Mouse (Mus musculus) CH12.LX (cell line): ENCODE results near the gene Man2b2.

Experiments
- BHLHE40 ChIP-seq: IDR thresholded peaks from 2 replicates; pipeline ENCODE4 v1.6.1; 2011; ENCODE audit warnings: mild to moderate bottlenecking, low read depth, low read length, improper control_type of control experiment
- CHD1 ChIP-seq: IDR thresholded peaks from 2 replicates; pipeline ENCODE4 v1.6.1; 2012; ENCODE audit warnings: low read depth, low read length, improper control_type of control experiment, inconsistent platforms
- CTCF ChIP-seq, 2 experiments: IDR thresholded peaks in 1 of 2; conservative IDR thresholded peaks in 1 of 2; 2 replicates each; pipeline ENCODE4 v1.5.1; 2011 to 2012; ENCODE audit warnings: low read depth in 2 of 2, low read length in 2 of 2, improper control_type of control experiment in 1 of 2, inconsistent platforms in 1 of 2, mild to moderate bottlenecking in 1 of 2, moderate library complexity in 1 of 2
- E2F4 ChIP-seq: IDR thresholded peaks from 2 replicates; pipeline ENCODE4 v1.6.1; 2011; ENCODE audit warnings: low read depth, low read length, improper control_type of control experiment; ENCODE audit not compliant: insufficient replicate concordance
- HCFC1 ChIP-seq: IDR thresholded peaks from 2 replicates; pipeline ENCODE4 v1.6.1; 2012; ENCODE audit warnings: low read depth, mild to moderate bottlenecking, inconsistent platforms, low read length, improper control_type of control experiment
- MYC ChIP-seq: IDR thresholded peaks from 2 replicates; pipeline ENCODE4 v1.6.1; 2011; ENCODE audit warnings: low read depth, mild to moderate bottlenecking, improper control_type of control experiment, low read length
- POLR2A ChIP-seq: IDR thresholded peaks from 2 replicates; pipeline ENCODE4 v1.6.1; 2011; ENCODE audit warnings: low read depth, mild to moderate bottlenecking, improper control_type of control experiment, low read length
- RAD21 ChIP-seq: IDR thresholded peaks from 2 replicates; pipeline ENCODE4 v1.6.1; 2011; ENCODE audit warnings: low read depth, mild to moderate bottlenecking, low read length, improper control_type of control experiment, moderate library complexity
- RCOR1 ChIP-seq: conservative IDR thresholded peaks from 2 replicates; pipeline ENCODE4 v1.6.1; 2012; ENCODE audit warnings: low read depth, mild to moderate bottlenecking, inconsistent platforms, low read length, improper control_type of control experiment
- TCF12 ChIP-seq: IDR thresholded peaks from 2 replicates; pipeline ENCODE4 v1.6.1; 2014; ENCODE audit warnings: low read depth, mild to moderate bottlenecking, inconsistent platforms, low read length, improper control_type of control experiment
- UBTF ChIP-seq: IDR thresholded peaks from 2 replicates; pipeline ENCODE4 v1.6.1; 2012; ENCODE audit warnings: low read depth, mild to moderate bottlenecking, inconsistent platforms, low read length, improper control_type of control experiment, moderate library complexity
- USF1 ChIP-seq: IDR thresholded peaks from 2 replicates; pipeline ENCODE4 v1.6.1; 2014; ENCODE audit warnings: low read depth, mild to moderate bottlenecking, inconsistent platforms, low read length, improper control_type of control experiment
- USF2 ChIP-seq: conservative IDR thresholded peaks from 2 replicates; pipeline ENCODE4 v1.6.1; 2011; ENCODE audit warnings: low read depth, low read length, improper control_type of control experiment

DNA sequence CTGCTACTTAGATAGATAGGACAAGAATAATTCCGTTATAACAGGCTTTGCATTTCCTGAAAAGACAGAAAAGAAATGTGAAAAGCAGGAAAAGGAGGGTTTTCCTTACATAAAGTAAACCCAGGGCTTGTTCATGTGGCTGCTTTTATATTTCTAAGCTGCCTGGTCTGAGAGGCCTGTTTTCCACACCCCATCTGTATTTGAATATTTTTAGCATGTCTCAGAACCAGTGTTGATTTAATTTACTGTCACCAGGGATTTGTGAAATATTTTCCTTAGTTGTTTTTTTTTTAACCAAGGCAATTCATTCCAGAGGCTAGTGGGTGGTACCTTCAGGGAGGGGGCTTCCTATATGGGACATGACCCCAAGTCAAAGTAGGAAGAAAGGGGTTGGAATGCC is 11.2 kb upstream of the Man2b2 start:
- TF ChIP-seq UBTF (no peak), MYC (no peak), POLR2A (no peak), E2F4 (no peak), HCFC1 (no peak), USF2 (no peak), USF1 (no peak), CTCF (conservative IDR thresholded peaks at IDR 0.05 in 1 of 2, IDR thresholded peaks at IDR 0.05 in 1 of 2; ENCODE audit: low read depth in 2 of 2, low read length in 2 of 2) (no peak), TCF12 (no peak), RCOR1 (no peak), CHD1 (no peak), RAD21 (no peak), BHLHE40 (no peak)
